Mouse (Mus musculus): ENCODE data around the gene H2al1m. TPM values are rescaled to one million over a fixed set of nuclear protein-coding genes. Genes with fewer than 3 reads are reported as not detected.
"Not testable (repeated sequence)": the region's sequence is repeated elsewhere in the genome, so short reads cannot be mapped to it uniquely, and the experiment has no call there.

The H2al1m gene
- total RNA-seq, 1 experiment from 2014 or later = not detected

GRCm38 (mm10) chrX:9298413-9298864 lies 14.9 kb downstream of the H2al1m start:
- peak in 1 of 2 experiments; percentile 32; a peak in 1 of 4 replicates for ATAC-seq (replicated peaks in 1 of 2; ENCODE audit: insufficient read depth in 1 of 2, low FRiP score in 2 of 2, low TSS enrichment in 1 of 2, low read depth in 1 of 2, poor library complexity in 2 of 2, severe bottlenecking in 2 of 2)

- peak; percentile 58 to 65; a peak in 3 of 4 replicates for ATAC-seq (replicated peaks in 1 of 2; ENCODE audit: insufficient read depth in 1 of 2, low FRiP score in 2 of 2, low TSS enrichment in 1 of 2, low read depth in 1 of 2, poor library complexity in 2 of 2, severe bottlenecking in 2 of 2)
These were observed 19.2 kb downstream of the H2al1m start for GRCm38 (mm10) chrX:9302791-9303190.

DNA sequence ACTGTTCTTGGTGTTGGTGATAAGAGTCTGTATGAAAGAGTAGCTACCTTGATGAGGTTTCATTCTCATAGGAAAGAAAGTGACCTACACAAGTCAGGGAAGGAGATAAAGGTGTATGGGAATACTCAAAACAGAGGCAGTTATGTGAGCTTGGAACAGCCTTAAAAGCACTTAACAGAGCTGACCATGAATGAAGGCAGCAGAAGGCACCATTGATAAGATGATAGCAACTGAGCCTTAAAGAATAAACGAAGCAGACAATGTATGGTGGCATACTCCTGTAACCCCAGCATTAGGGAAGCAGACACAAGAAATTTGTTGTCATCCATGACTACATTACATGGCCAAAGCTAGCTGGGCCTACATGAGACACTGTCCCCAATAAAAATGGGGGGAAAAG lies 19.9 kb downstream of the H2al1m start:
- no peak for ATAC-seq (replicated peaks in 1 of 2; ENCODE audit: insufficient read depth in 1 of 2, low FRiP score in 2 of 2, low TSS enrichment in 1 of 2, low read depth in 1 of 2, poor library complexity in 2 of 2, severe bottlenecking in 2 of 2)

DNA sequence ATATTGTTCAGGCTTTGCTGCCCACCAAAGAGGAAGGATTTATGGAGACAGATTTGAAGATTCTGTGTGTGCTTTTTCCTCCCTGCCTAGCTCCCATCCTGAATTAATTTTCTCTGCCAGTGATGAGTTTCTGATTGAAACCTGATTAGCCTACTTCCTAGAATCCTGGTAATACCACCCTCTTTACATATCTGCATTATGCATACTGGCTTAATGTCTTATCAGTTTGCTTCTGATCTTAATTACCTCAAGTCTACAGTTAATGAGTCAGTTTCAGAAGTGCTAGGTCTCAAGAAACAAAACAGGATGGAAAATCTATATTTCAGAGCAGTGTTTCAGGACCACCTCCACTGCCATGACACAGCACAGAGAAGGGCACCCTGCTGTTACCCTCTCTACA lies 32.9 kb downstream of the H2al1m start:
- not testable (repeated sequence) for ATAC-seq (replicated peaks in 1 of 2; ENCODE audit: insufficient read depth in 1 of 2, low FRiP score in 2 of 2, low TSS enrichment in 1 of 2, low read depth in 1 of 2, poor library complexity in 2 of 2, severe bottlenecking in 2 of 2)

GRCm38 (mm10) chrX:9327954-9328353 lies 44.4 kb downstream of the H2al1m start:
- not testable (repeated sequence) for ATAC-seq (replicated peaks in 1 of 2; ENCODE audit: insufficient read depth in 1 of 2, low FRiP score in 2 of 2, low TSS enrichment in 1 of 2, low read depth in 1 of 2, poor library complexity in 2 of 2, severe bottlenecking in 2 of 2)

GRCm38 (mm10) chrX:9332366-9332962 lies 48.9 kb downstream of the H2al1m start:
- not testable (repeated sequence) for ATAC-seq (replicated peaks in 1 of 2; ENCODE audit: insufficient read depth in 1 of 2, low FRiP score in 2 of 2, low TSS enrichment in 1 of 2, low read depth in 1 of 2, poor library complexity in 2 of 2, severe bottlenecking in 2 of 2)

GRCm38 (mm10) chrX:9333035-9333434 lies 49.5 kb downstream of the H2al1m start:
- peak; percentile 78 to 80; a peak in 3 of 4 replicates for ATAC-seq (replicated peaks in 1 of 2; ENCODE audit: insufficient read depth in 1 of 2, low FRiP score in 2 of 2, low TSS enrichment in 1 of 2, low read depth in 1 of 2, poor library complexity in 2 of 2, severe bottlenecking in 2 of 2)

Other genes starting within 250 kb of the H2al1m start
- gene Fthl17f, start 220.7 kb upstream of the H2al1m start, total RNA-seq (2017) = not detected in 2 replicates
- gene 4930402K13Rik, start 179.2 kb upstream of the H2al1m start, total RNA-seq (2017) = not detected in 2 replicates
- 1.1 and 2.3 TPM in 2 replicates for gene Lancl3, start 83.9 kb upstream of the H2al1m start, total RNA-seq (2017)
- not detected in 2 replicates for gene Gm14862, start 26.9 kb upstream of the H2al1m start, total RNA-seq (2017)
- 8.4 and 10.4 TPM in 2 replicates for gene Xk, start 11.0 kb upstream of the H2al1m start, total RNA-seq (2017)
- not detected in 2 replicates for gene H2al1k, start 66.9 kb downstream of the H2al1m start, total RNA-seq (2017)
- 49.3 and 108 TPM in 2 replicates for gene Cybb, start 204.0 kb downstream of the H2al1m start, total RNA-seq (2017)